In genomic region chr4:137357517-137358254, GRCm38 (mm10) we compare ENCODE assay signal across 8 mouse cellular contexts. TPM values are rescaled to one million over a fixed set of nuclear protein-coding genes. Genes with fewer than 3 reads are reported as not detected.
DNase-seq lines count a peak whose midpoint lies in the region; ATAC-seq lines count a peak whose summit lies in the region.

TSS of gene Cdc42 (minus strand) at chr4:137357720.

- peak; percentile 95 for ATAC-seq in hindbrain, embryonic 11.5 days (ENCODE audit: low FRiP score)

- no peaks in the 10 kb centered on the region for H3K9me3 ChIP-seq in hindbrain, embryonic 11.5 days (ENCODE audit: control insufficient read depth, low read length)

- peak within 1 kb of the TSS; percentile 96 for H3K27ac ChIP-seq in hindbrain, embryonic 11.5 days (ENCODE audit: low read depth, low read length)

- peak within 1 kb of the TSS; percentile 52 for H3K4me2 ChIP-seq in hindbrain, embryonic 11.5 days (replicated peaks; ENCODE audit: low read depth, low read length)

- DNase-seq in Muller cell, postnatal 12 days (ENCODE audit: inconsistent ontology term): peak; percentile 99
- peak; percentile 99 for DNase-seq in cerebellum, adult 9-11 months
- peak; percentile 95 to 98 for DNase-seq in frontal cortex, adult 2 months (ENCODE audit: extremely low spot score in 1 of 2, low spot score in 1 of 2)
- DNase-seq in hindbrain, embryonic 11.5 days (ENCODE audit: low spot score): peak; percentile 98
- DNase-seq in layer of hippocampus, postnatal 10 days (ENCODE audit: low spot score in 2 of 2): peak; percentile 98
- peak; percentile 99 for DNase-seq in lung, postnatal 10 days
- peak; percentile 99 for DNase-seq in ovary, postnatal 36 days (ENCODE audit: low spot score)
- peak; percentile 98 for DNase-seq in thymus, postnatal 25 days

- H3K4me1 ChIP-seq in hindbrain, embryonic 11.5 days (replicated peaks; ENCODE audit: control insufficient read depth, insufficient read depth, low read length): no peaks in the 10 kb centered on the region

- H3K36me3 ChIP-seq in hindbrain, embryonic 11.5 days (ENCODE audit: control insufficient read depth, insufficient read depth, low read length): no peaks in the 10 kb centered on the region

- under 1% methylated on average over 40 of the region's 44 CpGs for WGBS in hindbrain, embryonic 11.5 days

- peak within 1 kb of the TSS; percentile 99 for H3K9ac ChIP-seq in hindbrain, embryonic 11.5 days (ENCODE audit: low read depth, low read length)

- H3K4me3 ChIP-seq in hindbrain, embryonic 11.5 days (ENCODE audit: low read depth, low read length): peak within 1 kb of the TSS; percentile 96

- no peaks in the 10 kb centered on the region for H3K27me3 ChIP-seq in hindbrain, embryonic 11.5 days (ENCODE audit: control insufficient read depth, insufficient read depth, low read length)

RNA-seq across cellular contexts. Expression of gene Cdc42, which starts in this region (rescaled TPM):
- 419 and 422 TPM in 2 replicates for polyA plus RNA-seq in frontal cortex, adult 2 months (2012; rRNA removed)
- 692 and 744 TPM in 2 replicates for polyA plus RNA-seq in hindbrain, embryonic 11.5 days (2014; fragmentation: Nextera tagmentation; extraction: Ambion mirVana)
- 100 to 1,000 TPM; 446 to 465 TPM for total RNA-seq in layer of hippocampus, postnatal 10 days (2021)

Comparison
In these comparisons a context has a peak if more than half of its experiments do, and no peak if none do; other contexts are left out.
1. Peak in every context shown above with its lines: DNase-seq, ATAC-seq, H3K4me3 ChIP-seq and H3K27ac ChIP-seq.